Mouse (Mus musculus): Measurements from ENCODE around the gene Sh3bp4. TPM values are rescaled to one million over a fixed set of nuclear protein-coding genes. Genes with fewer than 3 reads are reported as not detected.

Sh3bp4 gene
- polyA plus RNA-seq, 1 experiment from 2014 or later: 13.7 TPM

DNA sequence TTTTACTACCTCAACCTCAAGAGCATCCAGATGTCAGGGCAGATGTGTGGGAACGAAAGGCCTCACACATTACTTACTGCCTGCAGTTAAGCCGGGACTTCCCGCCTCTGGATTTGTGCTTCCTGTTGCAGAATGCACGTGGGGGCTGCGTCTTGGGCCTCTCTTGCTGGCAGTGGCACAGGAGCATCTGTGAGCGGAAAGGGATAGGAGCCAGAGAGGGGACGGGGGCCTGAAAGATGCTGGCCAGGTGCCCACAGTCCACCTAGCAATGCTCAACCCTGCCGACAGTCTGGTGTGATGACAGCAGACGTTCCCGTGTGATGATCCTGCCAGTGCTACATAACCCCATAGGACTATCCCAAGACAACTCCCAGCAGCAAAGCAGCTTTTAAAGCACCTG, 17.9 kb downstream of the Sh3bp4 start:
- ATAC-seq: no peak
- 46% methylated on average over 10 of the region's 10 CpGs for WGBS
- H3K9me3 ChIP-seq (ENCODE audit: control insufficient read depth, low read length): no peaks in the 10 kb centered on the region
- no peak overlapping the region for H3K4me3 ChIP-seq (ENCODE audit: low read length)
- no peaks in the 10 kb centered on the region for H3K36me3 ChIP-seq (ENCODE audit: control insufficient read depth, insufficient read depth, low read length)
- no peaks in the 10 kb centered on the region for H3K27me3 ChIP-seq (replicated peaks; ENCODE audit: control insufficient read depth, insufficient read depth, low read length)
- no peak overlapping the region for H3K27ac ChIP-seq (ENCODE audit: low read depth, low read length)
- peaks cover 25% of the 10 kb centered on the region for H3K4me1 ChIP-seq (ENCODE audit: control insufficient read depth, insufficient read depth, low read depth, low read length)
- H3K4me2 ChIP-seq (ENCODE audit: low read length): no peak overlapping the region
- no peak overlapping the region; the same call in 1 of the 2 replicates for H3K9ac ChIP-seq (ENCODE audit: low read depth, low read length)

DNA sequence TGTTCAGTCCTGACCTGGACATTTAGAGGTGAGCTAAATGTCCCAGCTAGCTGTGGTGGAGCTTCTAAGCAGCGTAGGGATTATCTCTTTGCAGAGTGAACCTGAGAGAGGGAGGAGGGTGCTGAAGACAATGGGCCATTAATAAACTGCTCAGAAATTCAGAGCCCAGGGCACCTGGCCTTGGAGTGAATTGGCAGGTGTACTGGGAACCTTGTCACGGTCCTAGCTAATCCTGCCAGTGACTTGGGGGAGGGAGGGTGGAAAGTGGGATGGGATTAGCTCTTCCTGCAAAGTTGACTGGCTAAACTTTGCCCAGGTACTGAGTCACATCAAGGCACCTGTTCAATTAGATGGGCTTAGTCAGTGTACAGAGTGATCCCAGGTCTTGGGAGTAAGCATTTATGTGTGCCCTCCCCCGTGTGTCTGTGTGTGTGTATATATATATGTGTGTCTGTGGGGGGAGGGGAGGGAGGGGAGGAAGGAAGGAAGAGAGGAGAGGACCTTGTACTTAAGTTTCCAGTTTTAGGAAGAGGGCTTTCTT, 18.6 kb downstream of the Sh3bp4 start:
- Histone ChIP-seq H3K9me3 (ENCODE audit: control insufficient read depth, low read length) (no peaks in the 10 kb centered on the region), H3K9ac (ENCODE audit: low read depth, low read length) (no peak overlapping the region; the same call in 1 of the 2 replicates), H3K4me3 (ENCODE audit: low read length) (no peak overlapping the region), H3K27ac (ENCODE audit: low read depth, low read length) (no peak overlapping the region), H3K4me2 (ENCODE audit: low read length) (no peak overlapping the region), H3K27me3 (replicated peaks; ENCODE audit: control insufficient read depth, insufficient read depth, low read length) (no peaks in the 10 kb centered on the region), H3K36me3 (ENCODE audit: control insufficient read depth, insufficient read depth, low read length) (no peaks in the 10 kb centered on the region), H3K4me1 (ENCODE audit: control insufficient read depth, insufficient read depth, low read depth, low read length) (peaks cover 27% of the 10 kb centered on the region)
- no peak for ATAC-seq
- 69% methylated on average over 3 of the region's 3 CpGs for WGBS

DNA sequence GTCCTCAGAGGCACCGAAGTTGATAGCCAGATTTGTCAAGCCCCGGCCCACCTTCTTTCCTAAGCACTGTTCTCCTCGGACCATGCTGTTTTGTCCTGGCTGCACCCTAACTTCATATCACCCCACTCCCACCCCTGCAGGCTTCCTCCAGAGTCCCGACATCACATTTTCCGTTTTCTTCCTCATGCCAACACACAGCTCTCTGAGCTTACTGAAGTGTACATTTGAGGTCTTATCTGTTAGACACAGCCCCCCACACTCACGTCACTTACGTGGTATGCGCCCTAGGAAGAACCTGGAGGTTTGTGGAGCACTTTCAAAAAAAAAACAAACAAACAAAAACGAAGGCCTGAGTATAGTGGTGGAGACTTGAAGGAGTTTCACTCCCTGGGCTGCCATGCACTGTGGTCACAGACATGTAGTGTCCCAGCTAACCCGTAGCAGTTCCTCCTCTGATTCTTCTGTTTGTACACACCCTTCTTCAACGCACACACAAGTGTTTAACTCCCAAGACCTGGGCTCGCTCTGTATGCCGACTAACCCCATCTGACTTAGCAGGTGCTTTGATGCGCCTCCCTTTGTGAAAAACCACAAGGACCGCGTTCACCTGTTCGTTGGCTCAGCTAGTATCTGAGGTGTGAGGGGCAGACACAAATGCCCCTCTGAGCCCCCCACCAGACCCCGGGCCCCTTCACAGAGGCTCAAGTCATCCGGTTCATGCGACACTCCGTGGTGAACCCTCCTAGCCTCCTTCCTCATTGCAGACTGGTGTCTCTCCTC, 19.8 kb downstream of the Sh3bp4 start:
- Histone ChIP-seq H3K4me2 (ENCODE audit: low read length) (no peak overlapping the region), H3K9ac (ENCODE audit: low read depth, low read length) (no peak overlapping the region), H3K9me3 (ENCODE audit: control insufficient read depth, low read length) (no peaks in the 10 kb centered on the region), H3K4me3 (ENCODE audit: low read length) (no peak overlapping the region), H3K36me3 (ENCODE audit: control insufficient read depth, insufficient read depth, low read length) (no peaks in the 10 kb centered on the region), H3K4me1 (ENCODE audit: control insufficient read depth, insufficient read depth, low read depth, low read length) (peaks cover 31% of the 10 kb centered on the region), H3K27me3 (replicated peaks; ENCODE audit: control insufficient read depth, insufficient read depth, low read length) (no peaks in the 10 kb centered on the region), H3K27ac (ENCODE audit: low read depth, low read length) (no peak overlapping the region)
- ATAC-seq: no peak
- 81% methylated on average over 21 of the region's 21 CpGs for WGBS

DNA sequence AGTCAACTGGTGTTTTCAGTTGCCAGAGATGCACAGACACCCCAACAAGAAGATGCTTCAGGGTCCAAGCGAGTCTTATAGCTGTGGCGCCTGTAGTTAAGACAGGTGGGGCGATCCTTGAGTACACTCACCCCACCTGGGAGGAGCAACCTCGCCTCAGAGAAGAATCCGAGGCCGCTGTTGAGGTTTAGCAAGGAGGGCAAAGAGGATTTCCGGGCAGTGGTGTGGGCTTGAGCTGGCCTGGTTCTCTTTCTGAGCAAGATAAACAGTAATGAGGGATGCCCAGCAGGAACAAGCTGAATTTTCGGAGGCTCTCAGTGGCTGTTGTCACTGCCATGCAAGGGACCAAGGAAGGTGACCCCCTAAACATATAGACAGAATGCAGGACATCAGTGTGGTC, 20.5 kb downstream of the Sh3bp4 start:
- no peaks in the 10 kb centered on the region for H3K9me3 ChIP-seq (ENCODE audit: control insufficient read depth, low read length)
- H3K4me3 ChIP-seq (ENCODE audit: low read length): no peak overlapping the region
- no peaks in the 10 kb centered on the region for H3K27me3 ChIP-seq (replicated peaks; ENCODE audit: control insufficient read depth, insufficient read depth, low read length)
- no peak overlapping the region for H3K27ac ChIP-seq (ENCODE audit: low read depth, low read length)
- no peak overlapping the region for H3K4me2 ChIP-seq (ENCODE audit: low read length)
- ATAC-seq: no peak
- no peaks in the 10 kb centered on the region for H3K36me3 ChIP-seq (ENCODE audit: control insufficient read depth, insufficient read depth, low read length)
- peaks cover 34% of the 10 kb centered on the region for H3K4me1 ChIP-seq (ENCODE audit: control insufficient read depth, insufficient read depth, low read depth, low read length)
- H3K9ac ChIP-seq (ENCODE audit: low read depth, low read length): no peak overlapping the region
- 86% methylated on average over 8 of the region's 8 CpGs for WGBS

DNA sequence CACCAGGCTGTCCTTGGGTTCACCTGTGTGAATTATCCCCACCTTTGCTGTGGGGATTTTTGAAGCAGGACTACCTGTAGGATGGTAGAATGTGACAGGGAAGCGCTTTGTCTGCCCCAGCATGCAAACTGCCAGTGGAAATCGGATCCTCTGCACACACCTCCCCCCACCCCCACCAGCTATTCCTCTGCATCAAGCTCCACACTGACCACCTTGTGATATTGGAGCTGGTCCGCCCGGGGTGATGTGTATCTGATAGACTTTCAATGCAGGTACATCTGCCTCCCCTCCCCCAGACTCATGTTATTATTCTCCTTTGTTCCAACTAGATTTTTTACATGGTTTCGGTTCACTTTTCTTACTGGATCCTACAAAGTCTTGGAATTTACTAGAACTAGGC, 21.8 kb downstream of the Sh3bp4 start:
- H3K4me3 ChIP-seq (ENCODE audit: low read length): no peak overlapping the region
- H3K36me3 ChIP-seq (ENCODE audit: control insufficient read depth, insufficient read depth, low read length): no peaks in the 10 kb centered on the region
- no peaks in the 10 kb centered on the region for H3K9me3 ChIP-seq (ENCODE audit: control insufficient read depth, low read length)
- H3K4me2 ChIP-seq (ENCODE audit: low read length): peak overlapping the region; percentile 39; the same call in 1 of the 2 replicates
- no peak for ATAC-seq
- peaks cover 35% of the 10 kb centered on the region for H3K4me1 ChIP-seq (ENCODE audit: control insufficient read depth, insufficient read depth, low read depth, low read length)
- WGBS: 50% methylated on average over 5 of the region's 5 CpGs
- H3K9ac ChIP-seq (ENCODE audit: low read depth, low read length): no peak overlapping the region
- H3K27me3 ChIP-seq (replicated peaks; ENCODE audit: control insufficient read depth, insufficient read depth, low read length): no peaks in the 10 kb centered on the region
- H3K27ac ChIP-seq (ENCODE audit: low read depth, low read length): peak overlapping the region; percentile 44; the same call in 1 of the 2 replicates

DNA sequence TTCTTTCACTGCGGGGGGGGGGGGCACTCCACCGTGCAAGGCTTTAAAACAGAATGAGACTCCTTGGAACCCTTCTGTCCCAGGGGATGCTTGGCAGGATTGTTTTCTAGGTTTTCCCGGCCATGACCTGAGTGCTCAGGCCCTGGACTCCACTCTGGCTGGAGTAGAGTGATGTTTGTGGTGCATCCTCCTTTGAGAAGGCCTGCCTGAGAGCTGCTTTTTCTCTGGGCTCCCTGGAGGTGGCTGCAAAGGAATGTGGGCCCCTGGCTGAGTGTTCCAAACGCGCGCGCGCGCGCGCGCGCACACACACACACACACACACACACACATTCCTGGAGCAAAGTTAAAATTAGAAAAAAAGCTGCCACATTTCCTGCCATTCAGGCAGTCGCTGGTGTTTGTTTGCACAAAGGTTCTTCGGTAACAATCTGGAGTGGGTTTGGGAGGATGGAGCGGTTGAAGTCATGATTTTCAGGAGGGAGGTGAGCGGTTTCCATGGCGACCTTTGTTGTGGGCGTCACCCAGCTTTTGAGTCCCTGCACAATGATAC, 22.3 kb downstream of the Sh3bp4 start:
- H3K36me3 ChIP-seq (ENCODE audit: control insufficient read depth, insufficient read depth, low read length): no peaks in the 10 kb centered on the region
- H3K4me3 ChIP-seq (ENCODE audit: low read length): peak overlapping the region; percentile 9; the same call in 1 of the 2 replicates
- H3K27me3 ChIP-seq (replicated peaks; ENCODE audit: control insufficient read depth, insufficient read depth, low read length): no peaks in the 10 kb centered on the region
- H3K9ac ChIP-seq (ENCODE audit: low read depth, low read length): peak overlapping the region; percentile 31
- H3K4me1 ChIP-seq (ENCODE audit: control insufficient read depth, insufficient read depth, low read depth, low read length): peaks cover 35% of the 10 kb centered on the region
- no peak for ATAC-seq
- H3K9me3 ChIP-seq (ENCODE audit: control insufficient read depth, low read length): no peaks in the 10 kb centered on the region
- H3K4me2 ChIP-seq (ENCODE audit: low read length): peak overlapping the region; percentile 39
- peak overlapping the region; percentile 44; the same call in 1 of the 2 replicates for H3K27ac ChIP-seq (ENCODE audit: low read depth, low read length)
- 4% methylated on average over 19 of the region's 19 CpGs for WGBS

DNA sequence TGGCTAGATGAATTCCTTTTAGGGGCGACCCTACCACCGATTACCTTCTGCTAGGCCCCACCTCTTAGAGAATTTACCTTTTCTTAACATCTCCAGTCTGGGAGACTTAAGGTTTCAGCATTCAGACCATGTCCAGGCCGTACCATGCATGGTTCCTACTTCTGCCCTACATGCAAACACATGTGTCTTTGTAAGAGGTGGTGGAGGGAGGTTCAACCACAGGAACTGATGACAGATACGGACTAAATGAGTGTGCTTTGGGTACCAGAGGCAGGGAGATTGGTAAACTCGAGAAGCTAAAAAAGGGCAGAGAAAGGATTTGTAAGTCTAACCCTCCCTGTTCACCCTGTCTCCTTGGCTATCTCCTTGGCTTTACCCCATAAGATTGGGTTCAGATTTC, 23.5 kb downstream of the Sh3bp4 start:
- no peak for ATAC-seq
- Histone ChIP-seq H3K27ac (ENCODE audit: low read depth, low read length) (no peak overlapping the region), H3K4me1 (ENCODE audit: control insufficient read depth, insufficient read depth, low read depth, low read length) (peaks cover 26% of the 10 kb centered on the region), H3K4me2 (ENCODE audit: low read length) (no peak overlapping the region), H3K27me3 (replicated peaks; ENCODE audit: control insufficient read depth, insufficient read depth, low read length) (no peaks in the 10 kb centered on the region), H3K9ac (ENCODE audit: low read depth, low read length) (no peak overlapping the region), H3K36me3 (ENCODE audit: control insufficient read depth, insufficient read depth, low read length) (no peaks in the 10 kb centered on the region), H3K4me3 (ENCODE audit: low read length) (no peak overlapping the region), H3K9me3 (ENCODE audit: control insufficient read depth, low read length) (no peaks in the 10 kb centered on the region)
- WGBS: 74% methylated on average over 5 of the region's 5 CpGs

DNA sequence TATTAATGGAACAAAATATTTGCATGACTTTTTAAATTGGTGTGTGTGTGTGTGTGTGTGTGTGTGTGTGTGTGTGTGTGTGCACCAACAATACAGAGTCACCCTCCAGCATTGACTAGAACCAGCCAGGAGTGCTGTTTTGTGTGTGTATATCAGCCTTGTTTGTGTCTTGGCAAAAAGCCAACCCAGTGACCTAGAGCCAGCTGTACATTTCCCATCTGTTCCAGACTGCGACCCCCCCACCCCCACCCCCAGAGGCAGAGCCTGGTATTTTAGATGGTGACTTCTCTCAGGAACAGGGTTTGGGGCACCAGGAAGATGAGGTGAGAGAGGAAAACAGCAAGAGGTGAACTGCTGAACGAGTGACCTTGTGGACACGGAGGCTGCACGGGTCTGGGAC, 24.2 kb downstream of the Sh3bp4 start:
- WGBS: 60% methylated on average over 4 of the region's 4 CpGs
- Histone ChIP-seq H3K27ac (ENCODE audit: low read depth, low read length) (no peak overlapping the region), H3K27me3 (replicated peaks; ENCODE audit: control insufficient read depth, insufficient read depth, low read length) (no peaks in the 10 kb centered on the region), H3K4me2 (ENCODE audit: low read length) (no peak overlapping the region), H3K36me3 (ENCODE audit: control insufficient read depth, insufficient read depth, low read length) (no peaks in the 10 kb centered on the region), H3K9me3 (ENCODE audit: control insufficient read depth, low read length) (no peaks in the 10 kb centered on the region), H3K4me1 (ENCODE audit: control insufficient read depth, insufficient read depth, low read depth, low read length) (peaks cover 26% of the 10 kb centered on the region), H3K9ac (ENCODE audit: low read depth, low read length) (no peak overlapping the region), H3K4me3 (ENCODE audit: low read length) (no peak overlapping the region)
- ATAC-seq: peak; percentile 22; the same call in 1 of the 2 replicates

DNA sequence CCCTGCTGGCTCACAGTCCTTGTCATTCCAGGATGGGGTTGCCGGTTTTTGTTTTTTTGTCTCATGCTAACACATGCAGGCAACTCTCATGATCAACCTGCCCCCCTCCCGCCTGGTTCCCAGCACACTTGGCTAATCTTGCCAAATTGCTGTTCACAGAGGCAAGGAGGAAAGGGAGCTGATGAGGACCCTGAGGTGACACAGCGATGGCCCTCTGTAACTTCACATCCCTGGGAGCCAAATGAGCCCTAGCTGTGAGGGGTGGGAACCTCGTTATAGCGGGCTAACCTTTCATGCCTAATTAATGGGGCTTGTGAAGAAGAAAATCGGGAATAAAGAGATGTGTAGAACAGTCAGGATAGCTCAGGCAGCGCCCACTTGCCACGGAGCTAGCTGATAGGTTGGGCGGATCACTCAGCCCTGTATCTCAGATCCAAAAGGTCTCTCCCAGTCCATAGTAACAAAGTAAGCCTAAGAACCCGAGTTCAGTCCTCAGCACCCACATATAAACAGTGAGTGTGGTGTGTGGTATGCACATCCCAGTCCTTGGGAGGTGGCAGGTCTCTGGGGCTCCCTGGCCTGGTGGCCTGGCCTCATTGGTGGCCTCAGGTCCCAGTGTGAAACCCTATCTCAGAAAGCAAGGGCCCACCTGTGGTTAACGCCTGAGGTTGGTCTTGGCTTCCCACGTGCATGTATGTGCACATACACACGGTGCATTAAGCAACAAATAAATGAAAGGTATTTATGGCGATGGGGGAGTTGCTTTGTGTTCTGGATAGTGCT, 25.6 kb downstream of the Sh3bp4 start:
- 25% methylated on average over 14 of the region's 14 CpGs for WGBS
- Histone ChIP-seq H3K9ac (ENCODE audit: low read depth, low read length) (0 out of 2 replicates have a peak overlapping the region, but pooled peaks have one; percentile 18), H3K27ac (ENCODE audit: low read depth, low read length) (no peak overlapping the region), H3K4me2 (ENCODE audit: low read length) (no peak overlapping the region), H3K27me3 (replicated peaks; ENCODE audit: control insufficient read depth, insufficient read depth, low read length) (no peaks in the 10 kb centered on the region), H3K4me1 (ENCODE audit: control insufficient read depth, insufficient read depth, low read depth, low read length) (peaks cover 26% of the 10 kb centered on the region), H3K4me3 (ENCODE audit: low read length) (no peak overlapping the region), H3K9me3 (ENCODE audit: control insufficient read depth, low read length) (no peaks in the 10 kb centered on the region), H3K36me3 (ENCODE audit: control insufficient read depth, insufficient read depth, low read length) (no peaks in the 10 kb centered on the region)
- peak; percentile 38 for ATAC-seq
